Mouse (Mus musculus): Measurements from ENCODE around the gene Pex1.

GRCm38 (mm10) chr5:3571266-3571665 lies 24.6 kb upstream of the Pex1 start, which contains the start of gene 1700109H08Rik:
- TF ChIP-seq CTCF (IDR thresholded peaks at IDR 0.05; ENCODE audit: low read depth), result no peak
- TF ChIP-seq EP300 (IDR thresholded peaks at IDR 0.05; ENCODE audit: low read depth), result no peak
